Mouse (Mus musculus) CD8-positive naive resting alpha-beta T cell, adult 2 months (primary cell): ENCODE data around the gene Hnf1a.

ENCODE experiments used
- DNase-seq, 2 experiments: peaks; one replicate each; pipeline ENCODE4 v3.0.0; 2022; ENCODE audit warnings: low read depth in 2 of 2, low spot score in 2 of 2

The Hnf1a gene

DNA sequence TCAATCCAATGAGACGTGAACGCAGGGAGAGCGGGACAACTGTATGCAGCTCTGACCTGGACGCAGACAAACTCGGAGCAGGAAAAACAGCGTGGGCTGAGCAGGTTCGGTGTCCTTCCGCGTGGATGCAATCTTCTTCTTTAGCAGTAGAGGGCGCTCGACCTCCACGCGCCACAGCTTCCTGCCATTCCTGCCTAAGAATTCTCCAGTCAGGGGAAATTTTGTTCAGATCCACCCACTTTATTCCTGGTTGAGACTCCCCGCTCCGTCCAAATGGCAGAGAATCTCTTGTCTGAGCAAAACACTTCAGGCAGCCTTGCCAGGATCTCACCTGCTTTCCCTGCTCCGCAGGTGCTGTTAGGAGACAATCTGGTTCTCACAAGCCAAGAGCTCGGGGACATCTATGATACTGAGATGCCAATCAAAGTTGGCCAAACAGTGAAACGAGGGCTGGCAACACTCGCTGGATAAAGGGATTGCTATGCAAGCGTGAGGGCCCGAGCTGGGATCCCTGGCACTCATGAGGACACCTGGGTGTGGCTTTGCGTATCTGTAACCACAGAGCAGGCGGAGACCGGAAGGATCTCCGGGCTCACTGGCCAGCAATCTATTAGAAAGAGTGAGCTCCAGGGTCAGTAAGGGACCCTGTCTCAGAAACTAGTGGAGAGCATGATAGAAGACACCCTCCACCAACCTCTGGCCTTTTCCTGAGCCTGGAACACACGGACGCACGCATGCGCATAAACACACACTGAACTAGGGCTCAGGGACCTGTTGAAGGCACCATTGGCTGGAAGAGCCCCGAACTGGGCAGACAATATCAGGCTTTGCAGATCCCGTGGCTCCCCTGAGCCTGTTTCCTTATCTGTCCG is 8.6 kb upstream of the Hnf1a start:
- DNase-seq: peak; percentile 56 to 63

DNA sequence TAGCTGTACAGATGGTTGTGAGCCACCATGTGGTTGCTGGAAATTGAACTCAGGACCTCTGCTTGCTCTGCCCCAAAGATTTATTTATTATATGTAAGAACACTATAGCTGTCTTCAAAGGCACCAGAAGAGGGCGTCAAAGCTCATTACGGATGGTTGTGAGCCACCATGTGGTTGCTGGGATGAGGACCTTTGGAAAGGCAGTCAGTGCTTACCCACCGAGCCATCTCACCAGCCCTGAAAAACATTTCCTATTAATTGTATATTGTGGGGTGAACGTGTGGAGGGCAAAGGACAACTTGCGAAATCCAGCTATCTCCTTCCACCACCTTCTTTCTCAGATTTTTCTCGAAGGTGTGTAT is 8.0 kb upstream of the Hnf1a start:
- DNase-seq: no peak

DNA sequence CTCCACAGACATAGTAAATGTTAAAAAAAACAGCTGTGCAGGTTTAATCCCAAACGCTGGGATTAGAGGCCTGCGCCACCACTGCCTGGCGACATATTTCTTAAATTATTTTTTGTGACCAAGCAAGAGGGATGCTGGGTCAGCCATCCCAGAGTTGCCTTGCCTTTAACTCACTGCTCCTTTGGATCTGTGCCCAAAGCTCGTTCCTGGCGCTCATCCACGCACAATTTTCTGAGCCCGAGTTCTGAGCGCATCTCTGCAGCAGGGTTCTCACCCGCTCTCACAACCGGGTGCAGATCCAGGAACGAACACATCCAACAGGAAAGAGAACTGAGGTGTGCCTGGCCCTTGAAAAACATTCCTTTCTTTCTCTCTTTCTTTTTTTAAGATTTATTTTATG is 7.6 kb upstream of the Hnf1a start:
- no peak for DNase-seq

DNA sequence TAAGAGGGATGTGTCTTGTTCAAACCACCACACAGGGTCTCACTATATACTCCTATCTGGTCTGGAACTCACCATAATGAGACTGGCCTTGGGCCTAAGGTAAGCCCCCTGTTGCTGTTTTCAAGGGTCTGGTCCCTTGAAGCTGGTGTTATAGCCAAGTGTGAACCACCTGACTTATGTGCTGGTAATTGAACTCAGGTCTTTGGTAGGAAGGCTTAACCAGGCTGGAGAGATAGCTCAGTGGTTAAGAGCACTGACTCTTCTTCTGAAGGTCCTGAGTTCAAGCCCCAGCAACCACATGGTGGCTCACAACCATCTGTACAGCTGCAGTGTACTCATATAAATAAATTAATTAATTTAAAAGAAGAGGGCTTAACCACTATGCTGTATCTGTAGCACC is 6.0 kb upstream of the Hnf1a start:
- DNase-seq: no peak

DNA sequence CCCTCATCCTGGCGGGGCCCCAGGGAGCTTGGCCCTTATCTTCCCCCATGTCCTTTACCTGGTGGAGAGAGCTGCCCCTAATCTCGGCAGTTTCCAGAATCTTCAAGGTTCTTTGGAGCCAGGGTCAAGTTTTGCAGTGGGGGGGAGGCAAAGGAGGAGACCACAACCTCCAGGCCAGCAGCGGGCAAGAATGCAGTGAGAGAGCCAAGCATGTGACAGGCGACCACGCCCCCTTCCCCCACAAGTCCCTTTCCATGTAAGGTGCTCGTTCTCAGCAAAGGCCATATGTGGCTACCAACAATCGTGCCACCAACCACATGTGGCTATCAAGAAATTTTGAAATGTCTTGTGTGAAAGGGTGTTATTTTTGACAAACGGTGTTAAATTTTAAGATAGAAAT is 2.2 kb upstream of the Hnf1a start:
- DNase-seq: no peak

DNA sequence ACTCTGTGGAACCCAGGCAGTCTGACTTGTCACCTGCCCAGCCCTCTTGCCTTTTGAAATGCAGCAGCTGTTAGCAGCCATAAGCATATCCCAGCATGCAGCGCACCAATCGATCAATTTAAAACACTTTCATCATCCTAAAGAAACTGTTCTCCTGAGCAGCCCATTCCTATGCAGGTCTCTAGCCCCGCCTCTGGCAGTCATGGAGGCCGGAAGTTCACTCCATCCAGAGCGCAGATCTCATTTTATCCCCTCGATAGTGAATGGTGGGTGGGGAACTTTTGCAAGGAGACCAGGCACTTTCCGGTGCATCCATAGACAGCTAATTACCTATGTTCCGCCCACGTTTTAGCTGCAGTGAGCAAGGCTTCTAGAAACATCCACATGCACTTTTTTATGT is 1.3 kb upstream of the Hnf1a start:
- DNase-seq: no peak

DNA sequence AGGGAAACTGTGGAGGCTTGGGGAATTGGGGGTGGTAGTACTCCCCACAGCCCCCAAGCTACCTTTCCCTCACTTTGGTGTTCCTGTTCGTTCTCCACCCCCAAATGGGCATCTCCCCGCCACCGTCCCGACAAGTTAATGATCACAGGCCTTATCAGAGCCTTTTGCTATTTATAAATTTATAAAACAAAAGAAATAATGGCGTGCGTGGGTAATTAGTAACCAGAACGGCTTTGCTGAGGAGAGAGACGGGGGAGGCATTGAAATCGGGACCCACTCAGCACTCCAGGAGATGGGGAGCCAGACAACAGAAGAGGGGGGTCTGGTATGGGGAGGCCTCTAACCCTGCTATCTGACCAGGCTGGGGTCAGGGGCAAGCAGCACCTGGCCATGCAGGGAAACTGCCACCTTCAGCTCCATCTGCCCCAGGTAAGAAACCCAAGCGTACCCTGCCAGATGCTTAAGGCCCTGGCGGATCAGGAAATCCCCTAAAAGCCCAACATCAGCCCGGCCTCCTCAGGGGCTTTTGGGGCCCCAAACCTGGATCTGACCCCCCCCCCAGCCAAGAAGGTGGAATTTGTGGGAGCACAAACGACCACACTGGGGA is 1.2 kb downstream of the Hnf1a start:
- DNase-seq: no peak

DNA sequence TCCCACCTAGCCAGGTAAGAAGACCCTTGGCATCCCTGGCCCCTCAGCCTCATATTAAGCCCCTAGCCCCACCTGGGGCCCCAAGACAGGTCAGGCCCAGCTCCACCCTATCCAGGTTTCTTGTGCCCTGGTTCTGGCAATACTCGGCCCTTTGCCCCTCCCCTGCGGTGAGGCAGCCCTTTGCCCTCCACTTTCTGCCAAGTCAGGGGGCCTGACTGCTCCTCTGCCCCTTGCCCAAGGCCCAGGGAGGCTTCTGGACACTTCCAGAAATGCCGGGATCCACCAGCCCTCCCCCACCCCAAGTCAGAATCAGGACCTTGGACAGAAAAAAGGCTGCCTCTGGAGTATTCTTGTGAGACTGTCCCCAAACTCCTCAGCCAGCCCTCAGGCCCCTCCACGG is 1.8 kb downstream of the Hnf1a start:
- DNase-seq: no peak

DNA sequence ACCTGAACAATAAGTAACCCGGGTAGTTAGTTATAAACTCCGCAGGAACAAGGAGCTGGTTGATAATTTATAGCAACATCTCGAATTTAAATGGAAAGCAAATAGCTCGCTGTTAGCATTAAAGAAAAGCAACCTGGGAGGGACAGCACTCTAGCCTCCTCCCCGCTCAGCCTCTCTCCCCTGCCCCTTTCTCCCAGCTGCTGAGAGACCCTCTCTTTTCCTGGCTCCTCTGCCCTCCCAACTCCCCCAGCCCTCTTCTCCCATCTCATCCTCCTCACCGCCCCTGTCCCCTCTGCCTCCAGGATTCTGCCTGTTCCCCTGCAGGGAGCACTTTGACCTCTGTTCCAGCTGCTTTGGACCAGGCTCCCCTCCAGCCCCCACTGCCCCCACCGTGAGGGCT is 2.2 kb downstream of the Hnf1a start:
- DNase-seq: no peak

DNA sequence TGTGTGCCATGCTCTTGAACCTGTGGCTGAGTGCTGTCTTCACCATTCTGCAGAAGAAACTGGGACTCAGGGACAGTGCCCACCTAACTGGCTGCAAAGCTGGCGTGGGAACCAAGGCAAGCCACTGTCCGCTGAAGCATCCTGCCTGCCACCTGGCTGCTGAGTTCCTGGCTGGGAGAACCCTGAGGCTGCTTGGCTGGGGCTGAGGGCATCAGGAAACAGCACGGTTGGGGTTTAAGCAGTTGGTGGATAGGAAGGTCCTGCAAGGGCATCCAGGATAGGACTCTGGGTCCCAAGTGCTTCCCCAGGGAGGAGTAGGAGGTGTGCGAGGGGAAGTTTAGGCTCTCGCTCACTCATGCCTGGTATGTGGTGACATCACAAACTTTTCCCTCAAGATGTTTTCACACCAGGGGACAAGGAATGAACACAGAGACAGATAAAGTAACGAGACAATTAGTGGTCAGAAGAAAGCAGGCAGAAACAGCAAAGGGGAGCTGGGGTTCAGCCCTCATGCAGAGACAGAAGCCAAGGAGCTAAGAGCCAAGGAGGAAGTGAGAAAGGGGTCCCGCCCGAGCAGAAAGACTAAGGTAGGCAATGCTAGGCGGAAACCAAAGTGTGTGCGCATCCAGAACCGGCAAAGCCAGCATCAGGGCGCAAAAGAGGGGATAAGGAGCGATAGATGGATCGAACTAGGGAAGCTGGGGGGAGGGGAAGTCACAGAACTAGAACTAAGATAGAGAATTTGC is 3.2 kb downstream of the Hnf1a start:
- no peak for DNase-seq

DNA sequence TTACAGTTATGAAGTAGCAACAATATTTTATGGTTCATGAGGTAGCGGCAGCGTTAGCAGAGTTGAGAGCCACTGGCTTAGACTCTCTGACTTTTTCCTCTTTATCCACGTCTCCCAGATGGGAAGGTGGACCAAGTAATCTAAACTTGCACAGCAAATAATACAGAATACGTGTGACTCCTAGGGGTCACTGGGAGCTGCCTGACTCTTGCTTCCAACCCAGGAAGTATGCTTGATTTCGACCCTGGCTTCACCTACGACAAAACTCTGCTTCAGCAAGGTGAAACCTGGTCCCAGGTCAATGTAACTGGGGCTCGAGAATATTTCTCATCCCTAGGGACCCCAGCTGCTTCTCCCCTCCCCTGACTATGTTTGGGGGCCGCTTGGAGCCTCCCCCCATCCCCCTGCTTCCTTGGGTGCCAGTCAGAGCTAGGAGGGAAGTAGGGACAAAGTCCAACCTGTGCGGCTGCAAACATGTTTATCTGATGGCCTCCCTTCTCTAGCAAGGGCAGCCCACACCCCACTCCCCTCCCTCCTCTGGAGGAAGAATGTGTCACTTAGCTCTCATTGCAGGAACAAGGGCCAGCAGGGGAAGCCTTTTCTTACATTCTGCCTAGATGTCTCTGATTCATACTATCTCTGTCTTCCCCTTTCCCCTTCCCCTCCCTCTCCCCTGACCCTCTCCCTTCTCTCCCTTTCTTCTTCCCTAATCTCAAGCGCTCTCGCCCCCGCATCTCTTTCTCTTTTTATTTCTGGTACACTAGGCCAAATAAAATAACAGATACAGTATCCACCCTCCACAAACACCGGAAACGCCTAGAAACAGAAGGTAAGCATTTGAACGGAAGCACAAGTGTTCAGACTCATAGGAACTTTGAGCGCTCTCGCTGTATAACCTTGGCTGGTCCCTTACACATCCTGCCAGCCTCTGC is 5.7 kb downstream of the Hnf1a start:
- DNase-seq: peak in 1 of 2 experiments; percentile 6

DNA sequence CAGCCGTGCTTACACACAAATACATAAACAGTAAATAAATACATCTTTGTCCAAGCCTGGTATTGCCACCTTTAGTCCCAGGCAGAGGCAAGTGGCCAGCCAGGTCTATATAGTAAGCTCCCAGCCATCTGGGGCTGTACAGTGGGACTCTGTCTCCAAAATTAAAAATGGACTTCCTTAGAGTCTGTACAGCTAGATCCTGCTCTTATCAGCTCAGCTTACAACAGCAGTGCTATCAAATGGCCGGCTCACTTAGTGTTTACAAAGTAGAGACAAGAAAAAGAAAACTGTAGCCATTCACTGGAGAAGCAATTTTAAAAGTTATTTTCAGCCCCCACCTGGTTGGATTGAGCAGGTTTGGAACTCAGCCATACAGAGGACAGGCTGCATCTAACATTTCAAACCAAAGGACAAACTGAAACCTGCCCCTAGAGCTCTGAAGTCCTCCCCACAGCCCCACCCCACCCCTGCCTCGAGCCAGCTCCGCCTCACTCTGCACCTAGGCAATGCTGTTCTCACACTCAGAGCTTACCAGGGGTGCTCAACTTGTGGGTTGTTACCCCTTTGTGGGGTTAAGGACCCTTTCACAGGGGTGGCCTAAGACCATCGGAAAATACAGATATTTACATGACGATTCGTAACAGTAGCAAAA is 6.5 kb downstream of the Hnf1a start:
- no peak for DNase-seq

DNA sequence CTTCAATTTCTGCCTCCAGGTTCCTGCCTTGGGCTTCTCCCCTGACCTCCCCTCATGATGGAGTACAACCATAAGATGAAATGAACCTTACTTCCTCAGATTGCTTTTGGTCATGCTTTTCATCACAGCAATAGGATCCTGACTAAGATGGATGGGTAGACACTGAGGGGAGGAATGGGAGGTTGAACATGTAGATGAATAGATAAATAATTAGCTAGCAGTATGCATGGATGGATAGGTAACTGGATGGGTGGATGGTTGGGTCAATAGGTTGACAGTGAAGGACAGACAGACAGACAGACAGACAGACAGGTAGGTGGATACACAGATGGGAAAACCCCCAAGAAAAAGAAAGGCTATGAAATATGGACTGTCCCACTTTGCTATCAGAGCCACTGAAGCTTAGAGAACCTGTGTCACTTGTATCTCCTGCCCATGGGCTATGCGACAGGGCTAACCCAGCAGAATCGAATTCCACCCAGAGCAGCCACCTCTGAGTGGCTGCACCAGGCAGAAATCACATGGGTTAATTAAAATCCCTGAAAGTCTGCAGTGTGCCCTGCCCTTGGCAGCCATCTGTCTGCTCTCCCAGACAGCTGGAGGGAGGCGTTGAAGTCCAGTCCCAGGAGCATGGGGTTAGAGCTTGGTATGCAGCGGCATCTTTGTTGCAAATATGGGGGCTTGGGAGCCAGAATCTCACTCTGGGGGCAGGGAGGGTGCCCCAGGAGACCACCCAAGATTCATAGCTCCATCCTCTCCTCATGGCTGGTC is 9.1 kb downstream of the Hnf1a start:
- no peak for DNase-seq

DNA sequence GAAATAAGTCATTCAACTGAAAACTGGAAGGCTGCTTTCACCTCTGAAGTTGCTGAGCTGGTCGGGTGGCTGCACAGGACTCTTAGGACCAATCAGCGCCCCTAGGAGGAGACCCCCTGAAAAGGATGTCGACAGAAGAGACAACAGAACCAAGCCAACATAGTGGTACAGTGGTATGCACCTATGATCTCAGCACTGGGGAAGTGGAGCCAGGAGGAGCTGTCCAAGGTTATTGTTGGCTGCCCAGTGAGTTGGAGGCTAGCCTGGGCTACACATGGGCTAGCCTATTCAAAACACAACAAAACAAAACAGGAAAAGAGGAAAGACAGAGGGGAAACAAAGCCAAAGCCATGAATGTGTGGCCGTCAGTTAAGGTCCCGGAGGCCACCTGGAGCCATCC is 12.8 kb downstream of the Hnf1a start:
- DNase-seq: no peak

DNA sequence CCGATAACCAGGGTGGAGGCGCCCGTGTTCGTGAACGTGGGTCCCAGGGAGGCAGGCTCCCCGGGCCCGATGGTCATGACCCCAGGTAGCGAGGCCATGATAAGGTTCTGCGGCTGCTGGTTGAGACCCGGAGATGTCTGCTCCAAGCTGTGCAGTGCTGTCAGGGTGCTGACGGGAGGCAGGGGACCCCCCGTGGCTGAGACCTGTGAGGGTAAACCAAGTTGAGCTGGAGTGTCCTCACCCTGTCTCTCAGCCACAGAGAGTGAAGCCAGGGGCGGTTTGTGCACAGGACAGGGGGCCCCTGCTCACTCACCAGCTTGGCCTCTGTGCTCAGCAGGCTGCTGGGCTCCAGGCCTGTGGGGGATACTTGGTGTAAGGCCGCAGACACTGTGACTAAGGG is 17.6 kb downstream of the Hnf1a start:
- no peak for DNase-seq

DNA sequence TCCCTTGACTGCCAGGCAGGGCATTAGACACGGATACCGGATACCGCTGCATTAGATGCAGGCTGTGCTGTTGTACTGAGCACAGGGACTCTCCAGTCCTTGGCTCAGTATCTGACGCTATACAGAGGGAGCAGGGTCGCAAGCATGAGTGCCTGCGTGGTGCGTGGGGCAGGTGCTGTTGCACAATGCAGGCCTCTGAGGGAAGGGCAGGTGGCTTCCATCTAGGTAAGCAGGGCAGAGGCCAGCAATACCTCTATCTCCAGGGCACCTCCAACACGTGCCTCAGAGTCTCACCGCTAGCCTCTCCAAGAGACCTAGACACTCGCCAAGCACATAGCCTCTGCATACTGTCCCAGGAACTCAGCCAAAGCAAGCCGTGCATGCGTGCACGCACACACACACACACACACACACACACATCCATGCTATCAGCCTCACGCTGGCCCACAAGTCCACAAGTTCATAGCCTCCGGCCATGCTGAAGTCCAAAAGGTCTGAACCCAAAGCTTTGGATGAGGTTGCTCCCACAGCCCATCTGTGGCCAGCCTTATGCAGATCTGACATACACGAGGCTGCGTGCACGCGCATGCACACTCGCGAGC is 19.5 kb downstream of the Hnf1a start:
- no peak for DNase-seq

DNA sequence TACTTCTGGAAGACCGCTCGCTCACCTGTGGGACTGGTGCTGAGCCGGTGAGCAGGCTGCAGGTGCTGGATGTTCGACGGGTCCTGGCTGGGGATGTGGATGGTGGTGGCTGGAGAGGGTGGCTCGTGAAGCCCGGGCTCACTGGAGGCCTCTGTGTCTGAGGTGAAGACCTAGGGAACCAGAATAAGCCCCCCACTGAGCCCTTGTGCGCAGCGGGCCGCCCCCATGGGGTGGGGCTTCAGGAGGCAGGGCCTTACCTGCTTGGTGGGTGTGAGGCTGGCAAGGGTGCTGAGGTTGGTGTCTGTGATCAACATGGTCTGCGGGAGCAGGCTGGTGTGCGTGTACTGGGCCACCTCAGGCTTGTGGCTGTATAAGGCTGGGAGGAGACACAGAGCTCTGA is 20.2 kb downstream of the Hnf1a start:
- no peak for DNase-seq

DNA sequence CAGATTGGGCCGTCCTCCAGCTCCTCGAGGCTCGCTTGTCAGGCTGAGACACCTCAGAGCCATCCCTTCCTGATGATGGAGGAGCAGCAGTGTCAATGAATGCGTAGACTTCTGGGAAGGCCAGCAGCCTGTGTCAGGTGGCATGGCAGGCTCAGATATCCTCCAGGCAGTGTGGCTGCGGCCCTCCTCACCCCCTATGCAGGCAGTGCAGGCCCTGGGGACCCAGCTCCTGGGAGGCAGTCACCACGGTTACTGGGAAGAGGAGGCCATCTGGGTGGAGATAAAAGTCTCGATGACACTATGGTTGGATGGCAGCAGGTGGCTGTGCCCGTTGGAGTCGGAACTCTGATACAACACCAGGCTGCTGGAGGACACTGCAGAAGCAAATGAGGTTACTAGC is 21.1 kb downstream of the Hnf1a start:
- DNase-seq: no peak

DNA sequence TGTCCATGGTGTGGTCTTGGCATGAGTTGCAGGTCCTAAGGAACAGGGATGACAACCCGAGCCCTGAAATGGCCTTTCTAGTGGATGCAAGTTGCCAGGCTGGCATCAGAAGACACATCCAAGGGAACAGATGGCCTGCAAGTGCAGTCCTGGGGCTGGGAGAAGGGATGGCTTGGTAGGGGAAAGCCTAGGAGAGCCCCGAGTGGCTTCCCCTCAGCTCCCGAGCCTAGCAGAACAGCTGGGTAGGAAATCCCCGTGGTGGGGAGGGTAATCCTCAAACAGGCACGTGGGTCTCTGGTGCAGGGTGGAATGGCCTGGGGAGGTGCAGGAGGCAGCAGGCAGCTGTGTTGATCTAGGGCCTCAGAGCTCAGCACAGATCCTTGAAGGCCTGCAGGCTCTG is 21.6 kb downstream of the Hnf1a start:
- no peak for DNase-seq

DNA sequence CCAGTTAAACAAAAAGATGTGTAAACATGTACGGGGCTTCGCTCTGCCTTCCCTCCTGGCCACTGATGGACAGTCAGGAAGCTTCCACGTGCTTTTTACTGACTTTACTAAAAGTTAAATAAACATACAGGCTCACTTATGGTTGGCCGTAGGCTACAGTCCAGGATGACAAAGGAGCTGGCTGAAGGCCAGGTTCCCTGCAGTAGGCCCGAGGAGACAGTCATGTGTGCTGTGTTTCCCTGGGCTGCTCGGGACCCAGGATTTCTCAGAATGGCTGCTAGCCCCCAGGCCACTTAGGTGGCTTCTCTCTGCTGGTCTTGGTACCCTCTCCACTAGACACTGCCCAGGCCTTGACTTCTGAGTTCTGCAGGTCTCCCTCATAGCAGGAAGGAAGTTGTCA is 22.0 kb downstream of the Hnf1a start:
- DNase-seq: no peak
